Mouse (Mus musculus) telencephalon, adult 2 months (tissue): ENCODE measurements at regions not wholly inside any gene's neighbourhood (a gene's known extent, or its start where the extent isn't known, plus 50 kb on each side); places are given as distances from the start of the nearest gene placed in this dataset.

Experiments
- DNase-seq: peaks from one replicate; pipeline ENCODE4 v3.0.0-alpha.2; 2011; ENCODE audit warnings: low read depth, low spot score

GRCm38 (mm10) chr1:186376906-186377623 is 260.0 kb upstream of the Lyplal1 start:
- DNase-seq: no peak

GRCm38 (mm10) chr1:186374009-186374649 is 257.0 kb upstream of the Lyplal1 start:
- DNase-seq: no peak

DNA sequence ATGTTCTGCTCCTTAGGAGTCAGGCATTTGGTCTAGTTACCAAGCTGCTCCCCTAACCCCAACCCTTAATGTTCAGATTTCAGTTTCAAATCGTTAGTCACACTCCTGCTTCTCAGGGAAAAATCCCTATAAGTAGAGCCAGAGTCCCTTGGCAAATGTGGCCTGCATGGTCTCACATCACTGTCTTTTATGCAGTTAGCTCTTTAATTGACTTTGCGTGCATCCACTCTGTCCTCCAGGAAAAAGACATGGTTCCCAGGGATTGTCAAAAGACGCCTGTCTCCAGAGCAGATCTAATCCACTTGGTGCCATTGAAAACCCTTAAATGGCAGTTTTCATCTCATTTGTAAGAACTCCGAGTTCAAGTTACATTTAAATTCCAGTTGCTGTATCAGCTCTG is 256.3 kb upstream of the Lyplal1 start:
- no peak for DNase-seq

DNA sequence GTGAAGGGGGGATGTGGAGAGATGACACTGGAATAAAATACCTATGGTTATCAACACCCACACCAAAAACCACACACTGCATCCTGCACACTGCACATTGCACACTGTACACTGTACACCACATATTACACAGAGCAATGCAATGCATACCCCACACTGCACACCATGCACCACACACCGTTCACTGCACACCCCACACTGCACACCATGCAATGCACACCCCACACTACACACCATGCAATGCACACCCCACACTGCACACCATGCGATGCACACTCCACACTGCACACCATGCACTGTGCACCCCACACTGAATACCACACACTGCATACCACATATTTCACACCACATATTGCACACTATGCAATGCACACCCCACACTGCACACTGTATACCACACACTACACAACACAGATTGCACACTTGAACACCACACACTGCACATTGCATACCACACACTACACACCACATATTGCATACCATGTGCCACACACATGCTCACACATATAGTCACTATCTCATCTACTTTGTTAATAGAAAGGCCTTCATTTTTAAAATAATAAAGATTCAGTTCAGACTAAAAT is 255.8 kb upstream of the Lyplal1 start:
- no peak for DNase-seq

DNA sequence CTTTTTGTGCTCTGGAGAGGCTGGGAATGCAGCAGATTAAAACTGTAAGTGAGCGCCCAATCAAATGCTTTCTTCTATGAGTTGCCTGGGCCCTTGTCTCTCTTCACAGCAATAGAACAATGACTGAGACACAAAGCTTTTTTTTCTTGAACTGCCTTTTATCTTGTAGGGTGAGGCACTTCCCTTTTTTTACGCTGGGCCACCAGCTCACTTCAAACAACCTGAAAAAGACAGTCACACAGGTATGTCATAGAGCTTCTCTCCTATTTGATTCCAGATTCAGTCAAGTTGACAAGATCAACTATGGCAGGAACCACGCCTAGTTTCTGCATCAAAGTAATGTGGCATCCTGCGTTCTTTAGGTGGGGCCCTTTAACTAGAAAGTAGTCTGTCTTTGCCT is 246.2 kb upstream of the Lyplal1 start:
- DNase-seq: no peak

- DNase-seq: no peak
Observed at GRCm38 (mm10) chr1:186358011-186358670, 241.0 kb upstream of the Lyplal1 start.

GRCm38 (mm10) chr1:186354742-186355141 is 237.6 kb upstream of the Lyplal1 start:
- no peak for DNase-seq

GRCm38 (mm10) chr1:186354072-186354471 is 237.0 kb upstream of the Lyplal1 start:
- DNase-seq: no peak

GRCm38 (mm10) chr1:186350381-186350780 is 233.3 kb upstream of the Lyplal1 start:
- no peak for DNase-seq

GRCm38 (mm10) chr1:186349966-186350365 is 232.9 kb upstream of the Lyplal1 start:
- no peak for DNase-seq

DNA sequence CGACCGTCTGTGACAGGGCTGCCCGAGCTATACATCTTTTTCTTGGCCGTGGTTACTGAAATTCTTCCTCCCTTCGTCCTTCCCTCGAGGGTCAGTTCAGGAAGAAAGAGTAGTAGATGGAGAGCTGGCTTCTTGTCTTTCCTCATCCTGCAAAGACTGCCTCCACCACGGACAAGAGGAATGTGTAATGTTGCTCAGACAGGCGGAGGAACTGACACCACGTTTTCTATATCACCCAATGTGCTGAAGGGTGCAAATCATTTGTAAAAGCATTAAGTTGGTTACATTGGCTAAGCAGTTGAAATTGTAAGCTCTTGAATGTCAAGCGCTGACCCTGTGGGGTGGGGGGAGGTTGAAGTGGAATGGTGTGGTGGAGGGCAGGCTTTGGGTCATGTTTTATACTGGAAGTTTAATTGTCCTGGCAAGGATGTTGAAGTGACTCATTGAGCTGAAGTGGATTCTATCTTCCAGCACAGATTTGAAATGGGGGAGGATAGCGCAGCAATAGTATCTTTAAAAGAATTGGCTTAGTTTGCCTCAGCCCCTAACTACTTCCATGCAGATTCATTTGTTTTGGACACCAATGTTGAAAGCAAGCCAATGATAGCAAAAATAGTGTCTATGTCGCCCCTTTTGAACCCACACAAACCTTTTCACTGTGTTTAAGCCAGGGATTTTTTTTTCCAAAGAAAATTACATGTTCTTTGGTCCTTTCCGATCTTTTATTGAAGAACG is 230.5 kb upstream of the Lyplal1 start:
- DNase-seq: no peak

GRCm38 (mm10) chr1:186345449-186345848 is 228.3 kb upstream of the Lyplal1 start:
- DNase-seq: peak; percentile 45

DNA sequence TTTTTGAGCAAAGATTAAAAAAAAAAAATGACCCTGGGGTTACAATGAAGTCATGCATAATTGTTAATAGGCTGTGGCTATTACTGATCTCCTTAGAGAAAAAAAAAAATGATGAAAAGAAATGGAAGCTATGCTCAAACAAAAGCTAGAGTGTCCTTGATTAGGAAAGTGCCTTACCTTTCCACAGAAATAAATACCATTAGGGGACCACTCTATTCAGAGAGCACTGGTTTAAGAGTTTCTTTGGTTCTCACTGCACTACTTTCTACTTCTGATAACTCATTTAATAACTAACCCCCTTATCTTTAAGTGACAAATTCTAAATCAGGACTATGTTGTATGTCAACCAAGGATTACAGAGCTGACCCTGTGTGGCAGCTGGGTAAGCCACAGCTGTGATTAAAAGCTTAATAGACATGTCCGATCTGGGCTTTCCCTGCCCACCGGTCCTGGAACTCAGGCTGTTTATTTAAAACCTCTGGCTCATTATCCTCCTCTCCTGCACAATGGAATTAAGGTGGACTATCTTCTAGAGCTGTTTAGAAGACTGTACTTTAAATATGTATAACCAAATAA is 225.9 kb upstream of the Lyplal1 start:
- no peak for DNase-seq

DNA sequence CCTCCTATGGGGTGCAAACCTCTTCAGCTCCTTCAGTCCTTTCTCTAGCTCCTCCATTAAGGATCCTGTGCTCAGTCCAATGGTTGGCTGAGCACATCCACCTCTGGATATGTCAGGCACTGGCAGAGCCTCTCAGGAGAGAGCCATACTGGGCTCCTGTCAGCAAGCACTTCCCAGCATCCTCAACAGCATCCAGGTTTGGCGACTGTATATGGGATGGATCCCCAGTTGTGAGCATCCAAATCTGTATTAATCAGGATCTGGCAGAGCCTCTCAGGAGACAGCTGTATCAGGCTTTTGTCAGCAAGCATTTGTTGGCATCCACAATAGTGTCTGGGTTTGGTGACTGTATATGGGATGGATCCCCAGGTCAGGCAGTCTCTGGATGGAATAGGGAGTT is 225.3 kb upstream of the Lyplal1 start:
- no peak for DNase-seq

DNA sequence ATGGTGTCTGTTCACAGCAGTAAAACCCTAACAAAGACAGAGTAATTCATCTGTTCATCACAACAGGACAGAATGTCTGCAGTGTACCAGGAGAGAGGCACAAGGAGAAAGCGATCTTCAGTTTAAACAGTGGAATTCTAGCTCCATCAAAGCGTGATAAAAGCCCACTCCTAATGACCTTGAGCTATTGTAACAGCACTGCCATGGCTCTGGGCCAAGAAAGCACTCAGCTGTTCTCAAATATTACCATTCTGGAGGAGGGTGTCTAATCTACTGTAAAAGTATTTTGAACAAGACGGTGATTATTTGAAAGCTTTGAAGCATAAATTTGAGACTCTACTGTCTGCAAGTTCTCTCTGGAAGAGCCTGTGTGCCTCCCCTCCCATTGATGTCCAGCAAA is 224.8 kb upstream of the Lyplal1 start:
- DNase-seq: no peak

GRCm38 (mm10) chr1:186340701-186341100 is 223.6 kb upstream of the Lyplal1 start:
- DNase-seq: peak; percentile 58

DNA sequence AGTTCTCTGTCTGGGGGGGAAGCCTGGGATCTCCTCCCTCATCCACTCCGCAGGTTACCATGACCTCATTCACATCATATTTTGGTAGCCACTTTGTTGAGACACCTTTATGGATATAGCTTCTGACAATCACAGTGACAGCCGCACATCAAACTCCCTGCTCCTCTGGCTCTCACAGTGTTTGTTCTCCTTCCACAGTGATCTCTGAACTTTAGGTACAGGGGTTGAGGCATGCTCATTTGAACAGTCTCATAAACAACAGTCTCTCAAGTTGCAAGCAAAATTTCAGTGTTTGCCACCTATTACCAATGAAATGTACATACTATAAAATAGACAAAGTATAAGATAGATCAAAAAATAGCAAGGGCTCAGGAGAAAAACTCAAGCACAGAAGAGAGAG is 200.2 kb upstream of the Lyplal1 start:
- DNase-seq: no peak

DNA sequence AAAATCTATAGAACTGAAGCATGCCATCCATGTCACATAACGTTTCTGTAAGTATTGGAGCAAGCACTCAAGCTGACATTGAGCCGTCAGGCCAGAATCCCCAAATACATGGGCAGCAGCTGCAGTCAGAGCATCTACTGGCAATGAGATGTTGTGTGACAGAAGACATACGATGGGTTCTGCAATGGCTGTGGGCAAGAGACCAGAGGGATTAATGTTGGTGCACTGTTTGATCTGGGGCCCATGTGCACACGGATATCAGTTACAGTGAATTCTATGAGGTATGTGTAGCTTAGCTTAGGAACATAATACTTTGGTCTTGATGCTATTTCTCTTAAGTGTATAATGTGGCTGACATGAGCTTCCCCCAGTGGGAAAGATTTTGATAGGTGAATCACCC is 197.1 kb upstream of the Lyplal1 start:
- DNase-seq: no peak

GRCm38 (mm10) chr1:186312698-186313097 is 195.6 kb upstream of the Lyplal1 start:
- no peak for DNase-seq

DNA sequence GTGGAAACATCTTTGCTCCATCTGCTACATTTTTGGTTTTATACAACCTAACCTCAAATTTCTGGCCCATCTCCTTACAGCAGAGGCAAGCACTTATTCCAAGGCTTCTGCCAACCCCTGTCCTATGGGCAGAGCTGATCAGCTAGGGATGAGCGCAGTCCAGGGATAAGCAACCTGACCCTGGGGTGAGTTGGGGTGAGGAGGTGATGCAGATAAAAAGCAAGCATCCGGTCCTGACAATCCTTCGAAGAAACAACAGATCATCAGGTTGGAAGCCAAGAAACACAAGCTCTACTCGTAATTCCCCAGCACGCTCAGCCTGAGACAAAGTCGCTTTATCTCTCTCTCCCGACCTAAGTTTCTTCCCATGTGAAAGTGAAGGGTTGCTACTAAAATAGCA is 194.9 kb upstream of the Lyplal1 start:
- DNase-seq: no peak

- DNase-seq: no peak
Observed at GRCm38 (mm10) chr1:186307627-186308026, 190.5 kb upstream of the Lyplal1 start.

DNA sequence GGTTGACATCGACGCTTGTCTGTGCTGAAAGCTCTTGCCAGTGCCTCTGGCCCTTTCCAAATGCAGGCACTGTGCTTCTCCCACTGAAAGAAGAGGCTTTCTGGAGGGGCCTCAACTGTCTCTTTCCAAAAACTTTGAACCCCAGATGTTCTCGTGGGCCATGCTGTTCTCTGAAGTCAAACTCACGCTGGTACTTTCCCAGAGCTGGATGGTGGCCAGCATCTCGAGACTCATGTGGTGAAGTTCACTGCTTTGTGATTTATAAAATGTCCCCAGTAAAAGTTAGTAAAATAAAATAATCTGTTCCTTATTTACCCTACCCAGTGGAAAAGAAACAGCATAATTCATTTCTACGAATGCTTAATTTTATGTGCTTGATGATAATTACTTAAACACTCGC is 180.4 kb upstream of the Lyplal1 start:
- no peak for DNase-seq
